Mouse (Mus musculus) spleen, postnatal 10 days (tissue): ENCODE measurements at regions not wholly inside any gene's neighbourhood (a gene's known extent, or its start where the extent isn't known, plus 50 kb on each side); places are given as distances from the start of the nearest gene placed in this dataset.

ENCODE experiments used
- DNase-seq, 2 experiments: peaks; one replicate each; pipeline ENCODE4 v3.0.0; 2021 to 2022; ENCODE audit warnings: low spot score in 2 of 2

DNA sequence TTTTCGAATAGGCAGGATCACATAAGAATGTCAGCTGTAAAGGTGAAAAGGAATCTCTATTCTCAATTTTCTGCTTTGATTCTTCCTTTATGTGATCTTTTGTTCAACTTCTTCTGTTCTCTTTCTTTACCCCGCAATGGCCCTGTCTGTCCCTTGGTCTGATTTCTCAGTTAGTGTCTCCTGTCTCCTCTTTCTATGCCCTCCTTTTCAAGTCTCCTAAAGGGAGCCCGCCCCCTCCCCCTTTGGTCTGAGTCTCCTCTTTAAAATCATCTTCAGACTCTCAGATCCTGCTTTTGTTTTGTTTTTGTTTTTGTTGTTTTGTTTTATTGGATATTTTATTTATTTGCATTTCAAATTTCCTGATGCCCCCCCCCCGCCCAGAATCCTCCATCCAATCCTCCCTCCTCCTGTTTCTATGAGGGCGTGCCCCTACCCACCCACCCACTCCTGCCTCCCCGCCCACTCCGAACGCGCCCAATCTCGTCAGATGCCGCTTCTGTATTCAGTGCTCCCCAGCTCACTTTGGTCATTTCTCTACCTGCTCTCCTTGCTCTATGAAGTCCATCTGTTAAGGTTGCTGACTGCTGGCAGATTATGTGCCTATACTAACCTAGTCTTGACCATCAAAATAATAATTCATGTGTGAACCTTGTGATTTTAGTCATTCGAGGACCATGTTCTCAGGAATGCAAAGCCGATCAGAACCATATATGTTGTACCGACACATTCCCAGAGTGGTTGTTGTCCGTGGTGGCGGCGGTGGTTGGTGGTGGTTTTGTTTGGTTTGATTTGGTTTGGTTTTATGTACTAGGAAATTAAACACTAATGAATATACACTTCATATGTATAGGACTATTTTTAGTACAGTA lies 487.9 kb upstream of the Adam24 start:
- DNase-seq = no peak

- DNase-seq = no peak
Observed at GRCm38 (mm10) chr8:40187584-40187934, 487.3 kb upstream of the Adam24 start.

DNA sequence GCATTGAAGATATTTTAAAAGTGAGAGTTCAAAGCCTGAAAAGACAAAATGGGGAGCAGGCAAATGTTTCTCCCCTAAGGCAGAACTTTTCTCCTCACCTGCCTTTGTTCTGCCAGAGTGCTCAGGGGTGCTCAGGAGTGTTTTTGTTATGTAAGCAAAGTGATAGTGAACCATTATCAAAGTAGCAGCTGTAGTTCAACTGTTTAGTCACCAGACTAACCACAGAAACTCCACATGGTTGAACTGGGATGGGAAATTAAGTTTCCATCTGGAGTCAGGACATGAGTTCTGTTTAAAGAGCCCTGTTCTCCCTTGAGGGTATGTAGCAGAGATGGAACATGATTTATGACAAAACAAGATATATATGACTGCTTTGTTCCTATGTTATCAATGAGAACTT lies 482.6 kb upstream of the Adam24 start:
- no peak for DNase-seq

- no peak for DNase-seq
Observed at GRCm38 (mm10) chr8:40193148-40193547, 481.7 kb upstream of the Adam24 start.

GRCm38 (mm10) chr8:40210871-40211270 lies 464.0 kb upstream of the Adam24 start:
- no peak for DNase-seq

GRCm38 (mm10) chr8:40223521-40223920 lies 451.4 kb upstream of the Adam24 start:
- no peak for DNase-seq

DNA sequence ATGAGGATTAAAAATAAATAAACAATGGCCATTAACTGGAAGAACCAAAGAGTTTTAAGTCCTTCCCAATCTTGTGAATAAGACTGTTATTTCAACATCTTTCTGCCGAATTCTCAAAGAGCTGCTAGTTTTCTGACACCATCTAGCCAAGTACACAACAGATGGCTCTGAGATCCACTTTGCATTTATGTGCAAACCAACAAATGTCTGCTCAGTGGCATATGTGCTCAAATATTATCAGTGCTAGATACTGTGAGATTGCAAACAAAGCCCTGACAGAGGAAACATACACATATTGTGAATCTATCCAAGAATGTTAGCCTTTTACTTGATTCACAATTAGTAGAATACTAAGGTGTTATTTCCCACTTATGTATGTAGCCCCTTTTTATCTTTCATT lies 447.6 kb upstream of the Adam24 start:
- no peak for DNase-seq
